Comparison of ENCODE assay signal across 21 mouse cellular contexts in genomic region chr12:106094827-106095226, GRCm38 (mm10).
DNase-seq lines count a peak whose midpoint lies in the region; ATAC-seq and TF ChIP-seq lines count a peak whose summit lies in the region.
"Had no signal": no experiment of that assay in that cellular context is flagged by ENCODE, and none has a peak within 500 bp of the region (broad histone marks: within the 10 kb centered on the region; RNA-seq: fewer than 3 reads in every experiment).

No protein-coding gene starts in this region.

- 83% methylated on average over 9 of the region's 9 CpGs for WGBS in liver, postnatal 0 days (ENCODE audit: insufficient replicate concordance)
- 93% methylated on average over 9 of the region's 9 CpGs for WGBS in neural tube, embryonic 11.5 days
- WGBS in hindbrain, embryonic 16.5 days: 95% methylated on average over 9 of the region's 9 CpGs

- peak; percentile 48 for DNase-seq in liver
- no peak for DNase-seq in liver, postnatal 0 days
- DNase-seq in neural tube, embryonic 11.5 days (ENCODE audit: low spot score): peak; percentile 8
- DNase-seq in neural tube, embryonic 10.5 days (ENCODE audit: extremely low spot score, low spot score): no peak
- DNase-seq in ZHBTc4 (ENCODE audit: low read depth, low spot score): peak; percentile 40
- DNase-seq in thymus, postnatal 4 days: no peak
- DNase-seq: adrenal gland, postnatal 10 days; cerebellum, adult 18-20 months; cerebellum, adult 9-11 months; gastrocnemius, adult 2 months; gastrocnemius, postnatal 25 days; heart, postnatal 36 days had no signal

- no peak overlapping the region for H3K4me2 ChIP-seq in liver, postnatal 0 days (ENCODE audit: low read depth, low read length)
- H3K4me2 ChIP-seq in neural tube, embryonic 11.5 days (ENCODE audit: low read depth): no peak overlapping the region
- H3K4me2 ChIP-seq in hindbrain, embryonic 16.5 days (ENCODE audit: low read length): no peak overlapping the region
- H3K4me2 ChIP-seq: embryonic facial prominence, embryonic 15.5 days; heart, embryonic 13.5 days; hindbrain, embryonic 15.5 days had no signal

- H3K4me3 ChIP-seq in liver, postnatal 0 days (ENCODE audit: low read depth, low read length): no peak overlapping the region
- H3K4me3 ChIP-seq in neural tube, embryonic 11.5 days (ENCODE audit: low read depth, low read length): no peak overlapping the region
- H3K4me3 ChIP-seq in hindbrain, embryonic 16.5 days (ENCODE audit: low read length): no peak overlapping the region
- H3K4me3 ChIP-seq: embryonic facial prominence, embryonic 15.5 days; erythroblast, embryonic 14.5 days; forebrain, embryonic 10.5 days; gastrocnemius, adult 2 months; heart, embryonic 13.5 days; hindbrain, embryonic 15.5 days had no signal

- no peak for TF ChIP-seq CTCF in liver, postnatal 0 days (IDR thresholded peaks at IDR 0.05; ENCODE audit: low read depth)

- H3K4me1 ChIP-seq in liver, postnatal 0 days (ENCODE audit: insufficient read depth): no peaks in the 10 kb centered on the region
- H3K4me1 ChIP-seq in neural tube, embryonic 11.5 days (ENCODE audit: control insufficient read depth, insufficient read depth, low read length): no peaks in the 10 kb centered on the region
- no peaks in the 10 kb centered on the region for H3K4me1 ChIP-seq in hindbrain, embryonic 16.5 days (ENCODE audit: control insufficient read depth, insufficient read depth, low read depth, low read length)
- H3K4me1 ChIP-seq: embryonic facial prominence, embryonic 15.5 days; heart, embryonic 13.5 days; hindbrain, embryonic 15.5 days had no signal

- H3K27me3 ChIP-seq in liver, postnatal 0 days (ENCODE audit: insufficient read depth, low read length): no peaks in the 10 kb centered on the region
- H3K27me3 ChIP-seq in neural tube, embryonic 11.5 days (ENCODE audit: control insufficient read depth, insufficient read depth, low read length): no peaks in the 10 kb centered on the region
- H3K27me3 ChIP-seq in hindbrain, embryonic 16.5 days (replicated peaks; ENCODE audit: control insufficient read depth, insufficient read depth, low read length): no peaks in the 10 kb centered on the region
- H3K27me3 ChIP-seq: CH12.LX; embryonic facial prominence, embryonic 15.5 days; hindbrain, embryonic 15.5 days had no signal

- H3K36me3 ChIP-seq in liver, postnatal 0 days (replicated peaks; ENCODE audit: insufficient read depth, low read length): no peaks in the 10 kb centered on the region
- no peaks in the 10 kb centered on the region for H3K36me3 ChIP-seq in neural tube, embryonic 11.5 days (ENCODE audit: control insufficient read depth, insufficient read depth, low read length)
- H3K36me3 ChIP-seq in hindbrain, embryonic 16.5 days (ENCODE audit: control insufficient read depth, insufficient read depth, low read length): no peaks in the 10 kb centered on the region
- H3K36me3 ChIP-seq: embryonic facial prominence, embryonic 15.5 days; heart, embryonic 13.5 days; hindbrain, embryonic 15.5 days had no signal

- no peaks in the 10 kb centered on the region for H3K9me3 ChIP-seq in liver, postnatal 0 days (ENCODE audit: low read length)
- no peaks in the 10 kb centered on the region for H3K9me3 ChIP-seq in neural tube, embryonic 11.5 days (ENCODE audit: control insufficient read depth, low read length)
- H3K9me3 ChIP-seq in hindbrain, embryonic 16.5 days (ENCODE audit: control insufficient read depth, low read length): no peaks in the 10 kb centered on the region
- H3K9me3 ChIP-seq: embryonic facial prominence, embryonic 15.5 days; hindbrain, embryonic 15.5 days had no signal

- H3K27ac ChIP-seq in liver, postnatal 0 days (ENCODE audit: low read depth): no peak overlapping the region
- no peak overlapping the region for H3K27ac ChIP-seq in neural tube, embryonic 11.5 days (ENCODE audit: low read depth, low read length)
- no peak overlapping the region for H3K27ac ChIP-seq in hindbrain, embryonic 16.5 days (ENCODE audit: low read depth, low read length)
- H3K27ac ChIP-seq: embryonic facial prominence, embryonic 15.5 days; forebrain, embryonic 10.5 days; gastrocnemius, adult 2 months; heart, embryonic 13.5 days; hindbrain, embryonic 15.5 days had no signal

- TF ChIP-seq EP300 in liver, postnatal 0 days (IDR thresholded peaks at IDR 0.05; ENCODE audit: low read depth): no peak

- no peak overlapping the region for H3K9ac ChIP-seq in liver, postnatal 0 days (replicated peaks)
- no peak overlapping the region for H3K9ac ChIP-seq in neural tube, embryonic 11.5 days (ENCODE audit: low read length)
- no peak overlapping the region for H3K9ac ChIP-seq in hindbrain, embryonic 16.5 days (ENCODE audit: low read depth, low read length)
- H3K9ac ChIP-seq: embryonic facial prominence, embryonic 15.5 days; heart, embryonic 13.5 days; hindbrain, embryonic 15.5 days had no signal

- no peak for ATAC-seq in liver, postnatal 0 days
- no peak for ATAC-seq in neural tube, embryonic 11.5 days (ENCODE audit: insufficient read depth, low FRiP score, low TSS enrichment)
- 0 out of 2 replicates have a peak, but pooled peaks have one; percentile 29 for ATAC-seq in megakaryocyte progenitor cell, adult 5-6 weeks (replicated peaks; ENCODE audit: poor library complexity)
- ATAC-seq in hindbrain, embryonic 16.5 days: no peak
- ATAC-seq: forebrain, embryonic 14.5 days had no signal

Comparison
In these comparisons a context has a peak if more than half of its experiments do, and no peak if none do; other contexts are left out.
1. DNase-seq: peak in liver (single experiment), neural tube, embryonic 11.5 days (single experiment) and ZHBTc4 (single experiment); none in liver, postnatal 0 days (single experiment), neural tube, embryonic 10.5 days (single experiment) and thymus, postnatal 4 days (single experiment).